32 mouse cellular contexts compared by ENCODE assay signal in genomic region chr4:138672160-138672559, GRCm38 (mm10). TPM values are rescaled to one million over a fixed set of nuclear protein-coding genes. Genes with fewer than 3 reads are reported as not detected.
DNase-seq lines count a peak whose midpoint lies in the region; ATAC-seq and TF ChIP-seq lines count a peak whose summit lies in the region.
"Had no signal": no experiment of that assay in that cellular context is flagged by ENCODE, and none has a peak within 500 bp of the region (broad histone marks: within the 10 kb centered on the region; RNA-seq: fewer than 3 reads in every experiment).

No protein-coding gene starts in this region.

- TF ChIP-seq EP300 in lung, postnatal 0 days (IDR thresholded peaks at IDR 0.05), result no peak

- H3K4me2 ChIP-seq in lung, postnatal 0 days (replicated peaks; ENCODE audit: low read depth, low read length), result no peak overlapping the region
- H3K4me2 ChIP-seq in neural tube, embryonic 13.5 days, result no peak overlapping the region
- H3K4me2 ChIP-seq in stomach, embryonic 15.5 days, result no peak overlapping the region
- H3K4me2 ChIP-seq: heart, embryonic 15.5 days; hindbrain, embryonic 12.5 days; intestine, embryonic 15.5 days; limb, embryonic 13.5 days; liver, embryonic 11.5 days; neural tube, embryonic 12.5 days had no signal

- H3K36me3 ChIP-seq in lung, postnatal 0 days (ENCODE audit: insufficient read depth, low read length), result no peaks in the 10 kb centered on the region
- H3K36me3 ChIP-seq in neural tube, embryonic 13.5 days, result no peaks in the 10 kb centered on the region
- no peaks in the 10 kb centered on the region for H3K36me3 ChIP-seq in stomach, embryonic 15.5 days
- H3K36me3 ChIP-seq: G1E; heart, embryonic 10.5 days; heart, embryonic 15.5 days; hindbrain, embryonic 12.5 days; intestine, embryonic 15.5 days; limb, embryonic 13.5 days; neural tube, embryonic 12.5 days had no signal

- H3K27ac ChIP-seq in lung, postnatal 0 days (ENCODE audit: low read length), result no peak overlapping the region
- H3K27ac ChIP-seq in neural tube, embryonic 13.5 days (replicated peaks), result 0 out of 2 replicates have a peak overlapping the region, but pooled peaks have one; percentile 18
- no peak overlapping the region for H3K27ac ChIP-seq in stomach, embryonic 15.5 days
- H3K27ac ChIP-seq: heart, embryonic 10.5 days; heart, embryonic 15.5 days; hindbrain, embryonic 12.5 days; hindbrain, postnatal 0 days; intestine, embryonic 15.5 days; limb, embryonic 13.5 days; macrophage; neural tube, embryonic 12.5 days had no signal

- ATAC-seq in lung, postnatal 0 days, result no peak
- no peak; the same call in 1 of the 2 replicates for ATAC-seq in neural tube, embryonic 13.5 days (ENCODE audit: low read depth)
- peak; percentile 66; the same call in 1 of the 2 replicates for ATAC-seq in stomach, embryonic 15.5 days (ENCODE audit: insufficient read depth, low FRiP score, low read depth)
- ATAC-seq: forebrain, postnatal 0 days; hindbrain, postnatal 0 days; intestine, embryonic 15.5 days had no signal

- H3K4me1 ChIP-seq in lung, postnatal 0 days (ENCODE audit: insufficient read depth, low read depth, low read length), result no peaks in the 10 kb centered on the region
- peaks cover 7% of the 10 kb centered on the region for H3K4me1 ChIP-seq in neural tube, embryonic 13.5 days (replicated peaks)
- H3K4me1 ChIP-seq in stomach, embryonic 15.5 days, result no peaks in the 10 kb centered on the region
- H3K4me1 ChIP-seq: heart, embryonic 10.5 days; heart, embryonic 15.5 days; limb, embryonic 13.5 days; neural tube, embryonic 12.5 days had no signal

- no peaks in the 10 kb centered on the region for H3K27me3 ChIP-seq in lung, postnatal 0 days (replicated peaks; ENCODE audit: insufficient read depth, low read length)
- H3K27me3 ChIP-seq in neural tube, embryonic 13.5 days, result peaks cover 24% of the 10 kb centered on the region
- 0 out of 2 replicates have a peak, but pooled peaks cover 6% of the 10 kb centered on the region for H3K27me3 ChIP-seq in stomach, embryonic 15.5 days (replicated peaks)
- H3K27me3 ChIP-seq: intestine, embryonic 15.5 days had no signal

- 53% methylated on average over 4 of the region's 4 CpGs for WGBS in lung, postnatal 0 days
- WGBS in neural tube, embryonic 13.5 days, result 46% methylated on average over 4 of the region's 4 CpGs
- WGBS in stomach, embryonic 15.5 days, result 50% methylated on average over 4 of the region's 4 CpGs

- DNase-seq in lung, postnatal 0 days (ENCODE audit: low spot score), result peak; percentile 25
- DNase-seq in lung, postnatal 14 days, result no peak
- no peak for DNase-seq in neural tube, embryonic 10.5 days (ENCODE audit: extremely low spot score, low spot score)
- no peak for DNase-seq in gastrocnemius, postnatal 4 days (ENCODE audit: low spot score in 2 of 2)
- no peak for DNase-seq in thymus, postnatal 36 days
- DNase-seq: adrenal gland, adult 8-10 months; cerebellum, adult 11-12 months; cerebellum, adult 9-11 months; forebrain, postnatal 0 days; gastrocnemius, postnatal 10 days; heart, postnatal 36 days; kidney, adult 2 months; kidney, postnatal 36 days; thymus, adult 18-20 months; thymus, postnatal 25 days had no signal

- no peak overlapping the region for H3K4me3 ChIP-seq in lung, postnatal 0 days (ENCODE audit: low read depth, low read length)
- H3K4me3 ChIP-seq in neural tube, embryonic 13.5 days, result no peak overlapping the region
- H3K4me3 ChIP-seq in stomach, embryonic 15.5 days (replicated peaks), result no peak overlapping the region
- H3K4me3 ChIP-seq: erythroblast, embryonic 14.5 days; heart, embryonic 10.5 days; heart, embryonic 15.5 days; hindbrain, embryonic 12.5 days; intestine, embryonic 15.5 days; limb, embryonic 13.5 days; neural tube, embryonic 12.5 days had no signal

- no peak for TF ChIP-seq CTCF in lung, postnatal 0 days (IDR thresholded peaks at IDR 0.05)

- H3K9me3 ChIP-seq in lung, postnatal 0 days (ENCODE audit: low read length), result no peaks in the 10 kb centered on the region
- H3K9me3 ChIP-seq in neural tube, embryonic 13.5 days, result no peaks in the 10 kb centered on the region
- no peaks in the 10 kb centered on the region for H3K9me3 ChIP-seq in stomach, embryonic 15.5 days
- H3K9me3 ChIP-seq: heart, embryonic 10.5 days; heart, embryonic 15.5 days; hindbrain, embryonic 12.5 days; intestine, embryonic 15.5 days; limb, embryonic 13.5 days; neural tube, embryonic 12.5 days had no signal

- H3K9ac ChIP-seq in lung, postnatal 0 days (replicated peaks; ENCODE audit: low read depth), result no peak overlapping the region
- no peak overlapping the region for H3K9ac ChIP-seq in neural tube, embryonic 13.5 days
- no peak overlapping the region for H3K9ac ChIP-seq in stomach, embryonic 15.5 days
- H3K9ac ChIP-seq: forebrain, postnatal 0 days; heart, embryonic 15.5 days; hindbrain, embryonic 12.5 days; intestine, embryonic 15.5 days; limb, embryonic 13.5 days; neural tube, embryonic 12.5 days had no signal

RNA-seq across cellular contexts. Expression of gene Vwa5b1, which starts 36.5 kb away (rescaled TPM):
- 0.08 and 0.12 TPM in 2 replicates for polyA plus RNA-seq in lung, postnatal 0 days (2015; fragmentation: Nextera tagmentation; extraction: Ambion mirVana)
- 0.21 and 0.48 TPM in 2 replicates for polyA plus RNA-seq in neural tube, embryonic 13.5 days (2015; fragmentation: Nextera tagmentation; extraction: Ambion mirVana)
- 0.32 and 0.37 TPM in 2 replicates for polyA plus RNA-seq in stomach, embryonic 15.5 days (2015; fragmentation: Nextera tagmentation; extraction: Ambion mirVana)
- not detected for total RNA-seq in gastrocnemius, postnatal 4 days (2021)
- total RNA-seq: common myeloid progenitor, adult 5-6 weeks; gastrocnemius, postnatal 10 days; granulocyte monocyte progenitor cell, adult 5-6 weeks; heart, postnatal 36 days had no signal
- polyA plus RNA-seq: erythroblast, embryonic 14.5 days; G1E; heart, embryonic 15.5 days; kidney, adult 2 months; limb, embryonic 13.5 days; liver, embryonic 11.5 days; liver, embryonic 16.5 days; macrophage had no signal

RNA-seq across cellular contexts. Expression of gene Pla2g2c, which starts 52.4 kb away (rescaled TPM):
- polyA plus RNA-seq in lung, postnatal 0 days (2015; fragmentation: Nextera tagmentation; extraction: Ambion mirVana), result 0.43 and 0.53 TPM in 2 replicates
- 0.39 and 0.84 TPM in 2 replicates for polyA plus RNA-seq in neural tube, embryonic 13.5 days (2015; fragmentation: Nextera tagmentation; extraction: Ambion mirVana)
- polyA plus RNA-seq in stomach, embryonic 15.5 days (2015; fragmentation: Nextera tagmentation; extraction: Ambion mirVana), result 0.18 and 0.39 TPM in 2 replicates
- total RNA-seq in gastrocnemius, postnatal 4 days (2021), result under 1 TPM; 0.16 to 0.39 TPM
- total RNA-seq: common myeloid progenitor, adult 5-6 weeks; granulocyte monocyte progenitor cell, adult 5-6 weeks; megakaryocyte-erythroid progenitor cell, adult 5-6 weeks had no signal
- polyA plus RNA-seq: erythroblast, embryonic 14.5 days; G1E; liver, embryonic 16.5 days; macrophage had no signal
